Mouse (Mus musculus): ENCODE data around the gene Lrrc1. TPM values are rescaled to one million over a fixed set of nuclear protein-coding genes. Genes with fewer than 3 reads are reported as not detected.

Lrrc1 gene
- polyA plus RNA-seq, 1 experiment from 2014 or later, result 5.4 TPM

DNA sequence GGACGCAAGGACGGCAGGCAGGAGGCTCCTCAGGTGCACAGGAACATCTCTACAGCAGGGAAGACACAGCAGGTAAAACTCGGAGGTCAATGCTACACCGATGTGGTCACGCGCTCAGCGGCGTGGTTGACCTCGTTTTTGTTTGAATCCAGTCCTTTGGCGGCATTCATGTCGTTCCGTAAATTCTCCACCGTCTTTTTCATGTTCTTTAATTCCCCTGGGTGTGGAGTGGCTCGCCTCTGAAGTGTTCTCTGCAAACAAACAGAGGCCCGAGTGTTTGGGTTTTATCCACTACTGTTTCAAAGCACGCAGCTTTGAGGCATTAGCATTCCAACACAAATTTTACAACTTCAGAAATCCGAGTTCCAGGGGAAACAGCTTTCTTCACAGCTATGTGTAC lies 112.6 kb downstream of the Lrrc1 start:
- Histone ChIP-seq H3K27me3 (ENCODE audit: control insufficient read depth, insufficient read depth, low read depth, low read length) (no peaks in the 10 kb centered on the region), H3K9me3 (replicated peaks; ENCODE audit: control insufficient read depth, low read length, poor library complexity, severe bottlenecking) (no peaks in the 10 kb centered on the region), H3K9ac (ENCODE audit: low read depth, low read length) (no peak overlapping the region), H3K4me2 (ENCODE audit: low read length) (no peak overlapping the region), H3K27ac (ENCODE audit: low read length) (no peak overlapping the region), H3K4me3 (ENCODE audit: low read depth, low read length) (no peak overlapping the region), H3K36me3 (ENCODE audit: control insufficient read depth, insufficient read depth, low read length) (peaks cover 2% of the 10 kb centered on the region; the same call in 1 of the 2 replicates), H3K4me1 (ENCODE audit: control insufficient read depth, insufficient read depth, low read length) (peaks cover 12% of the 10 kb centered on the region)
- ATAC-seq, result no peak
- 71% methylated on average over 17 of the region's 17 CpGs for WGBS

DNA sequence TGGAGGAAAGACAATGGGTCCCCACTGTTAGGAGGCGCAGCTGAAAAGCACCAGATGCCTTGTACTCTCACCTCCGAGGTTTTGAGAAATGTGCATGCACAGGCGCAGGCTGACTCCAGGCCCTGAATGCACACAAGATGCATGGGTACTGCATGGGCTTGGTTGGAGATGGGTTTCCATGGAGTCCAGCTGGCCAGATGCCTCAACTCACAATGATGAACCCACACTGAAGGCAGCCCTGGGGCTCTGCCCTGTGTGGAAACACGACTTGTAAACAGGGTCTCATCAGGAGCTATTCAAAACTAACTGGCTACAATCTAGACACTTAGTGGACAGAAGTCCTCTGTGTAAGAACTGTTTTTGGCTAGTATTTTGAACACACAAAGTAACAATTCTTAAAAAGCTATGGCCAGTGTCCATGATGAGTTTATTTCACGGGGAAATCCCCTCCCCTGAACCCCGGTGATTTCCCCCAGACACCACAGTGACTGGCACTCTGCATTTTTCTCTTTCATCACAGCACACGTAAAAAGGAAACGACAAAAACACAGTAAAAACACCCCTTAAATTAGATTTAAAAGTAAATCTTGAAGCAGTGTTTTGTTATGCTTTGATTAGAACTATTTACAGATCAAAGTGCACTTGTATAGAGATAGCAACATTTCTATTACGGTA lies 114.1 kb downstream of the Lrrc1 start:
- Histone ChIP-seq H3K36me3 (ENCODE audit: control insufficient read depth, insufficient read depth, low read length) (peaks cover 2% of the 10 kb centered on the region; the same call in 1 of the 2 replicates), H3K4me3 (ENCODE audit: low read depth, low read length) (no peak overlapping the region), H3K4me2 (ENCODE audit: low read length) (no peak overlapping the region), H3K4me1 (ENCODE audit: control insufficient read depth, insufficient read depth, low read length) (peaks cover 12% of the 10 kb centered on the region), H3K9me3 (replicated peaks; ENCODE audit: control insufficient read depth, low read length, poor library complexity, severe bottlenecking) (no peaks in the 10 kb centered on the region), H3K27ac (ENCODE audit: low read length) (no peak overlapping the region), H3K9ac (ENCODE audit: low read depth, low read length) (no peak overlapping the region), H3K27me3 (ENCODE audit: control insufficient read depth, insufficient read depth, low read depth, low read length) (no peaks in the 10 kb centered on the region)
- 82% methylated on average over 9 of the region's 9 CpGs for WGBS
- ATAC-seq, result no peak

DNA sequence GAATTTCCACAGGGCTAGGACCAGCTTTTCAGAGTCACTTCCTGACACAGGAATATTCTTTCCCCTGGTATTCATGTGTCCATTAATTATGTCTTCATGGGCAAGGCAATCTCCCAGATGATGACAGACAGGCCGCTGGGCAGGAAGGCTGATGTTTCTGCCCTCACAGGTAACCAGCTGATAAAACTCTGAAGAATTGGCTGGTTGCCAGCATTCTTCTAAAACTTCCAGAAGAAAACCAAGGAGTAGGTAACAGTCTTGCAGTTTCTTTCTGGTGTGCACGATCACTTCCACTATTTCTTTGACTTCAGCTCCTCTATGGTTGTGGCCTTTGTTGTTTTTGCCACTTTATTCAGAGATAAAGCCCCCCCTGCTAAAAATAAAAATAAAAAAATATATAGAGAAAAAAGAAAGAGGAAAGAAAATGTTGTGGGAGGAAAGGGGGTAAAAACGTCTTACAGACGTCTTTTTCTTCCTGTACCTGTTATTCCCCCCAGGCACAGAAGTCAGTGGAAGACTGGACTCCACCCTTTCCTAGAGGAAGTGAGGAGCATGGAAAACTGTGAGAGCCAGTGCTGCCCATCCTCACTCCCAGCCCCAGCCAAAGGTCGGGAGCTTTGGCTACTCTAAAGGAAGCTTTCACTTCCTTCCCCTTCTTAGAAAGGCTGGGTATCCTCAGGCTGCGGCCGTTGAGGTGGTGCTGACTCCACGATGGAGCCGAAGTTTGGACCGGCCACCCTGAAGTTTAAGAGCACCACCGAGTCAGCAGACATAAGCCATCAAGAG lies 115.2 kb downstream of the Lrrc1 start:
- Histone ChIP-seq H3K36me3 (ENCODE audit: control insufficient read depth, insufficient read depth, low read length) (peaks cover 2% of the 10 kb centered on the region; the same call in 1 of the 2 replicates), H3K27ac (ENCODE audit: low read length) (no peak overlapping the region), H3K9ac (ENCODE audit: low read depth, low read length) (no peak overlapping the region), H3K4me3 (ENCODE audit: low read depth, low read length) (no peak overlapping the region), H3K9me3 (replicated peaks; ENCODE audit: control insufficient read depth, low read length, poor library complexity, severe bottlenecking) (no peaks in the 10 kb centered on the region), H3K4me2 (ENCODE audit: low read length) (no peak overlapping the region), H3K27me3 (ENCODE audit: control insufficient read depth, insufficient read depth, low read depth, low read length) (no peaks in the 10 kb centered on the region), H3K4me1 (ENCODE audit: control insufficient read depth, insufficient read depth, low read length) (peaks cover 12% of the 10 kb centered on the region)
- 89% methylated on average over 11 of the region's 11 CpGs for WGBS
- ATAC-seq, result no peak

DNA sequence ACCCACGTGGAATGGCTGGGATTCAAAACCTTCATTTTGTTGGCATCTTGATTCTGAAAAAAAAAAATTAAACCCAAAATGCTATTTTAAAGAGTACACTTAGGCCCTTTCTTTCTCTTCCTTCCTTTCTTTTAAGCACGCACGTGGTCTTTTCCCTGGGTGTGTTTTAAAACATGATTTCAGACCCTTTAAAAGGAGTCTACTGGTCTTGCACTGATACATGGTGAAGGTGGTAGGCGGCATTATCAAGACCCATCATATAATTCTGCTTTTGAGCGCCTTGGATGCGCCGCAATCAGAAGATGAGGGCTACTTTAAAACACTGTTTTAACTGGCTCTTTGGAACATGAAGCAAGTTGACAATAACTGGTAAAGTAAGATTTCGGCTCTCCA lies 115.9 kb downstream of the Lrrc1 start:
- H3K9me3 ChIP-seq (replicated peaks; ENCODE audit: control insufficient read depth, low read length, poor library complexity, severe bottlenecking), result no peaks in the 10 kb centered on the region
- no peaks in the 10 kb centered on the region for H3K27me3 ChIP-seq (ENCODE audit: control insufficient read depth, insufficient read depth, low read depth, low read length)
- H3K4me3 ChIP-seq (ENCODE audit: low read depth, low read length), result no peak overlapping the region
- peaks cover 12% of the 10 kb centered on the region for H3K4me1 ChIP-seq (ENCODE audit: control insufficient read depth, insufficient read depth, low read length)
- no peak overlapping the region for H3K27ac ChIP-seq (ENCODE audit: low read length)
- peaks cover 2% of the 10 kb centered on the region; the same call in 1 of the 2 replicates for H3K36me3 ChIP-seq (ENCODE audit: control insufficient read depth, insufficient read depth, low read length)
- no peak overlapping the region for H3K4me2 ChIP-seq (ENCODE audit: low read length)
- 90% methylated on average over 8 of the region's 8 CpGs for WGBS
- no peak for ATAC-seq
- H3K9ac ChIP-seq (ENCODE audit: low read depth, low read length), result no peak overlapping the region

DNA sequence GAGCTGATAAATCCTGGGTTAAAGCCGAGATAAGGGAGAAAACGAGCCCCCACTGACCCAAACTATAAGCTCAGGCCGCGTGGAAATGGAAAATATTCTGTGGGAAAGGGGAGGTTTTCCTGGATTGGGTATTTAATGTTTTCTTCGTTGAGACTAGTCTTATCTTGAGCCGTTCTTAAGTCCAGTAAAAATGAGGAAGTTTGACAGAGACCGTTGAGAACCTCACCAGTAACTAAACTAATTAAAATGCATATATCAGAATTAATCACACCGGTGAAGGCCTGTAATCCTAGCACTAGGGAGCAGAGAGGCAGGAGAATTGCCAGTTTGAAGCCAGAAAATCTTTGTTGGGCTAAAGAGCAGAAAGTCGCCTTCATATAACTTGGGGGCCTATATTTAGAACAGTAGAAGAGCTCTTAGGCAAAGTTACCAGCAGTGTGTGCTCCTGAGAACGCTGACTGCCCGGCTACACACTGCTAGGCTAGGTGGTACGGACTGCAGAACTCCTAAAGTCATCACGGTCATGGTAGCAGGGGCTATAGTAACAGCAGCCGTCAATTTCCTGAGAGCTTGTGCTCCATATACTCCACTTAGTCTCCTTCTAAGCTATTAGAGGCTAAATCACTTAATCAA lies 116.4 kb downstream of the Lrrc1 start:
- no peaks in the 10 kb centered on the region for H3K36me3 ChIP-seq (ENCODE audit: control insufficient read depth, insufficient read depth, low read length)
- no peak overlapping the region for H3K27ac ChIP-seq (ENCODE audit: low read length)
- no peaks in the 10 kb centered on the region for H3K27me3 ChIP-seq (ENCODE audit: control insufficient read depth, insufficient read depth, low read depth, low read length)
- peaks cover 12% of the 10 kb centered on the region for H3K4me1 ChIP-seq (ENCODE audit: control insufficient read depth, insufficient read depth, low read length)
- no peak overlapping the region for H3K4me3 ChIP-seq (ENCODE audit: low read depth, low read length)
- no peak for ATAC-seq
- 37% methylated on average over 14 of the region's 14 CpGs for WGBS
- H3K9ac ChIP-seq (ENCODE audit: low read depth, low read length), result no peak overlapping the region
- no peaks in the 10 kb centered on the region for H3K9me3 ChIP-seq (replicated peaks; ENCODE audit: control insufficient read depth, low read length, poor library complexity, severe bottlenecking)
- H3K4me2 ChIP-seq (ENCODE audit: low read length), result peak overlapping the region; percentile 37

DNA sequence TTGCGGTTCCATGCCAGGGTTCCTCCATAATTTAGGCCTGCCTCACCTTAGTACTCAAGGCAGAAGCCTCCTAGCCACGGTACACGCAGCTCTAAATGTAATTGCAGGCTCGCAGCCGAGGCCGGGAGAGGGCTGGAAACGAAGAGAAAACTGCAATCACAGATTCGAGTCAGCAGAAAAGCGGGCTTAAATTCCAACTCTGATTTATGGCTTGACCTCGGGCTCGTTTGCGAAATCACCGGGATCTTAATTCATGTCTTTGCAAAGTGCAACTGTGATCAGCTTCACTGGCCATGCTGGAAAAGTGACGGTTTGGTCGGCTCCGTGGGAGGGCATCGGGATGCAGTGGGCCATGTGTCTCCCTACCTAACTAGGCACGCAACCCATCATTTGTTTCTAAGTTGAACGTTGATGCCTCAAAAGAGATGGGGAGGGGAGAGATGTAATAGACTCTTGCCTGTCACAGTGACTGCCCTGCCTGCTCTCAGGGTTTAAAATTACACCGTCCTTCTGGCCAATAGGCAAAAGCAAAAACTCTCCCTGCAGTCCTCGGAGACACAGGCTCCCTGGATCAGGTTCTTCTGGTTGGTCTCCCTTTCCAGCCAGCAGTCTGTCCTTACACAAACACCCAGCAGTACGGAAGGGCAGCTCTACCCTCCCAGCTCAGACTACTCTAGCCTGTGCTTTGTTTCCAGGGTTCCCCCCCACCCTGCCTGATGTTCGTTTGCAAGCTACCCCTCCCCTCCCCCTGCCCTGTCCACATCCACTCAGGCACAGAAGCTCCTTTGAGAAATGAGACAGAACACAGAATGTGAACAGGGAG lies 117.2 kb downstream of the Lrrc1 start:
- Histone ChIP-seq H3K4me1 (ENCODE audit: control insufficient read depth, insufficient read depth, low read length) (peaks cover 12% of the 10 kb centered on the region), H3K9me3 (replicated peaks; ENCODE audit: control insufficient read depth, low read length, poor library complexity, severe bottlenecking) (no peaks in the 10 kb centered on the region), H3K4me3 (ENCODE audit: low read depth, low read length) (no peak overlapping the region), H3K27me3 (ENCODE audit: control insufficient read depth, insufficient read depth, low read depth, low read length) (no peaks in the 10 kb centered on the region), H3K9ac (ENCODE audit: low read depth, low read length) (no peak overlapping the region), H3K27ac (ENCODE audit: low read length) (no peak overlapping the region), H3K36me3 (ENCODE audit: control insufficient read depth, insufficient read depth, low read length) (no peaks in the 10 kb centered on the region), H3K4me2 (ENCODE audit: low read length) (peak overlapping the region; percentile 37)
- peak; percentile 64 for ATAC-seq
- WGBS, result 39% methylated on average over 23 of the region's 23 CpGs

DNA sequence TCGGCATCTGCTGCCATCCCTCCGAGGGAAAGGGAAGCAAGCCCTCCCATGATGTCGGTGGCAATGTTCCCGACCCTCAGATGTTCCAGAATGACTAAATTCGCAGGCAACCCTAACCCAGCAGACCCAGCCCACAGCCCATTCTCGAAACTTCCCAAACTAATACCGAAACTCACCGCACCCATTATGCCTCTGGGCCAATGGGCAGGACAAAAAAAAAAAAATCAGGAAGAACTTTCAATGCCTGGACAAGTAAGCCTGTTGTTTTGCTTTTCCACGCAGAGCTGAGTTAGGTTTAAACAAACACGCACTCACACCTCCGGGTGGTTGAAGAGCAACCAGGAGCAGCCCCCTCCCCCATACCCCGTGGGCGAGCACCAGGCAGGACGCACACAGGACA lies 118.6 kb downstream of the Lrrc1 start:
- H3K9ac ChIP-seq (ENCODE audit: low read depth, low read length), result no peak overlapping the region
- H3K9me3 ChIP-seq (replicated peaks; ENCODE audit: control insufficient read depth, low read length, poor library complexity, severe bottlenecking), result no peaks in the 10 kb centered on the region
- H3K4me3 ChIP-seq (ENCODE audit: low read depth, low read length), result no peak overlapping the region
- H3K27ac ChIP-seq (ENCODE audit: low read length), result no peak overlapping the region
- H3K4me1 ChIP-seq (ENCODE audit: control insufficient read depth, insufficient read depth, low read length), result peaks cover 12% of the 10 kb centered on the region
- H3K27me3 ChIP-seq (ENCODE audit: control insufficient read depth, insufficient read depth, low read depth, low read length), result no peaks in the 10 kb centered on the region
- no peaks in the 10 kb centered on the region for H3K36me3 ChIP-seq (ENCODE audit: control insufficient read depth, insufficient read depth, low read length)
- no peak overlapping the region for H3K4me2 ChIP-seq (ENCODE audit: low read length)
- no peak for ATAC-seq
- WGBS, result 79% methylated on average over 14 of the region's 14 CpGs

DNA sequence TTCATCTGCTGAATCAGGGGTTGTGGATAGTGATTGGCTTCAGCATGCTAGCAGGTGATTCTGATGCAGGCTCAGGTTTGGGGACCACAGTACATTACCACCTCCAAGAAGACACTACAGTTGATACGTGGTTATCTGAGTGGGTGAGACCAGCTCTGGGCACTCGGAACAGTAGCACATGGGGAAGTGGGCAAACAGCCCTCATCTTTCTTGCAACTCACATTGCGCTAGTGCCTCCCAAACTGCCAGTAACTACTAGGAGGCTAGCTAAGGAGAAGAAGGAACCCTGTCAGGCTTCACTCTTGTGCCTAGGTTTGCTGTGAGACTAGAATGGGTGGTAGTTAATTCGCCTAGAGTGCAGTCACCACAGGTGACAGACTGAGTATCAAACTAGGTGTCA lies 119.1 kb downstream of the Lrrc1 start:
- H3K9ac ChIP-seq (ENCODE audit: low read depth, low read length), result no peak overlapping the region
- H3K36me3 ChIP-seq (ENCODE audit: control insufficient read depth, insufficient read depth, low read length), result no peaks in the 10 kb centered on the region
- H3K4me3 ChIP-seq (ENCODE audit: low read depth, low read length), result no peak overlapping the region
- 97% methylated on average over 4 of the region's 4 CpGs for WGBS
- ATAC-seq, result no peak
- no peaks in the 10 kb centered on the region for H3K27me3 ChIP-seq (ENCODE audit: control insufficient read depth, insufficient read depth, low read depth, low read length)
- no peak overlapping the region for H3K27ac ChIP-seq (ENCODE audit: low read length)
- no peaks in the 10 kb centered on the region for H3K9me3 ChIP-seq (replicated peaks; ENCODE audit: control insufficient read depth, low read length, poor library complexity, severe bottlenecking)
- peaks cover 12% of the 10 kb centered on the region for H3K4me1 ChIP-seq (ENCODE audit: control insufficient read depth, insufficient read depth, low read length)
- no peak overlapping the region for H3K4me2 ChIP-seq (ENCODE audit: low read length)
